Mouse (Mus musculus) lung, postnatal 0 days (tissue): ENCODE measurements around the gene Gm20388. TPM values are rescaled to one million over a fixed set of nuclear protein-coding genes. Genes with fewer than 3 reads are reported as not detected.

Experiments
- ATAC-seq: fragments of 200-750 bp; cut with Nextera tagmentation; 2 replicates; pipeline ENCODE4 v1.8.0; 2017; ENCODE audit warnings: moderate library complexity
- DNase-seq: peaks from one replicate; pipeline ENCODE4 v3.0.0-alpha.2; 2016; ENCODE audit warnings: low spot score
- H3K27ac ChIP-seq: fragments of 300-500 bp; sonication (generic); 2 replicates; pipeline ENCODE4 v1.5.1; 2014; ENCODE audit warnings: antibody characterized with exemption, mild to moderate bottlenecking, low read length, mixed read lengths
- H3K27me3 ChIP-seq: fragments of 300-500 bp; sonication (generic); replicated peaks from 2 replicates; pipeline ENCODE4 v1.6.1; 2014; ENCODE audit warnings: low read length, mixed read lengths; ENCODE audit not compliant: insufficient read depth
- H3K36me3 ChIP-seq: fragments of 300-500 bp; sonication (generic); 2 replicates; pipeline ENCODE4 v1.6.1; 2014; ENCODE audit warnings: low read length, mixed read lengths; ENCODE audit not compliant: insufficient read depth
- H3K4me1 ChIP-seq: fragments of 300-500 bp; sonication (generic); 2 replicates; pipeline ENCODE4 v1.6.1; 2014; ENCODE audit warnings: antibody characterized with exemption, low read depth, low read length, mixed read lengths; ENCODE audit not compliant: insufficient read depth
- H3K4me2 ChIP-seq: fragments of 300-500 bp; sonication (generic); replicated peaks from 2 replicates; pipeline ENCODE4 v1.6.1; 2014; ENCODE audit warnings: low read depth, mild to moderate bottlenecking, low read length, moderate library complexity, mixed read lengths
- H3K4me3 ChIP-seq: fragments of 300-500 bp; sonication (generic); 2 replicates; pipeline ENCODE4 v1.5.1; 2014; ENCODE audit warnings: low read depth, low read length
- H3K9ac ChIP-seq: fragments of 300-500 bp; sonication (generic); replicated peaks from 2 replicates; pipeline ENCODE4 v1.6.1; 2014; ENCODE audit warnings: low read depth, mild to moderate bottlenecking
- H3K9me3 ChIP-seq: fragments of 300-500 bp; sonication (generic); 2 replicates; pipeline ENCODE4 v1.6.1; 2016; ENCODE audit warnings: low read length, mixed read lengths
- CTCF ChIP-seq: IDR thresholded peaks from 2 replicates; pipeline ENCODE4 v1.5.1; 2016; ENCODE audit warnings: antibody characterized with exemption, mild to moderate bottlenecking
- EP300 ChIP-seq: IDR thresholded peaks from 2 replicates; pipeline ENCODE4 v1.6.1; 2016; ENCODE audit warnings: antibody characterized with exemption, mild to moderate bottlenecking, control low read depth
- WGBS: fragments of 180-500 bp; shearing (Covaris S2); extraction: QIAGEN DNeasy Blood & Tissue Kit; methylation state at CpG from one replicate; pipeline ENCODE4 v1.1.7; 2014; 5-methylcytosine and 5-hydroxymethylcytosine counted together
- polyA plus RNA-seq: library from polyadenylated mRNA; unstranded; fragments of >200 nt; fragmentation: Nextera tagmentation; extraction: Ambion mirVana; gene quantifications from 2 replicates; pipeline ENCODE4 v1.2.1, GENCODE M21; 2015

Gene Gm20388
- polyA plus RNA-seq, 1 experiment from 2014 or later, result not detected

DNA sequence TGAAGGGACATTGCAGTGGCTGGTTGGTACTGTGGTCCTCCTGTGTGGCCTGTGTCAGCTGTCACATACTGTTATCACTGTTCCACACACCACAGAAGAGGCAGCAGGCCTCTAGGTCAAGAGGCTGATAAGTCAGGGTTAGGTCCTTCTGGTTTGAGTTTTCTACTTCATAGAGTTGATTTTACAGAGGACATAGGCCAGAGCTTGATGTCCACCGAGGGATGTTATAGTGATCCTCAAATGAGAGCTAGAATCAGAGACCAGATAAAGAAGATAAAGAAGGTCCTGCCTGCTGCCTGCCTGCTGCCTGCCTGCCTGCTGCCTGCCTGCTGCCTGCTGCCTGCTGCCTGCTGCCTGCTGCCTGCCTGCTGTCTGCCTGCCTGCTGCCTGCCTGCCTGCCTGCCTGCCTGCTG is 7.5 kb downstream of the Gm20388 start:
- H3K4me3 ChIP-seq, result no peak overlapping the region
- H3K4me1 ChIP-seq, result peaks cover 16% of the 10 kb centered on the region; the same call in 1 of the 2 replicates
- WGBS, result 44% methylated on average over 1 of the region's 1 CpGs
- no peak overlapping the region for H3K4me2 ChIP-seq
- H3K9ac ChIP-seq, result no peak overlapping the region
- no peak overlapping the region for H3K27ac ChIP-seq
- DNase-seq, result no peak
- no peaks in the 10 kb centered on the region for H3K36me3 ChIP-seq
- no peaks in the 10 kb centered on the region for H3K9me3 ChIP-seq
- no peak for ATAC-seq
- no peaks in the 10 kb centered on the region for H3K27me3 ChIP-seq
- TF ChIP-seq EP300, result no peak
- no peak for TF ChIP-seq CTCF

DNA sequence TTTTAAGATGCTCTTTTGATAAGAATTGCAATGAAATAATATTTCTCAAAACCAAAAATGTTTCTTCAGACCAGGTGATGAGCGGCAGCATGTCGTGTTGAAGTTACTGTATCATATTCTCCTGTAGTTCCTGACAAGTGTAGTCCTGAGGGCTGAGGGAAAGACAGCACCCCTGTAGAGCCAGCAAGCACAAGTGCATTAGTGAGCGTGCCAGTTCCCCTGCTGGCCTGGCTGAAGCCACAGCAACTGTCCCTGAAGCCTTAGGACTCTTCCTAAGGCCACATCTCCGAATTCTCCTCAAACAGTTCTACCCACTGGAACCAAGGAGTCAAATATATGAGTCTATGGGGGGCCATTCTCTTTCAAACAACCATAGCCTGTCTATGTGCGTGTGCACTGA is 12.6 kb downstream of the Gm20388 start:
- DNase-seq (no peak), ATAC-seq (no peak)
- Histone ChIP-seq H3K9ac (no peak overlapping the region), H3K4me3 (no peak overlapping the region), H3K4me2 (no peak overlapping the region), H3K27ac (no peak overlapping the region), H3K27me3 (no peaks in the 10 kb centered on the region), H3K9me3 (no peaks in the 10 kb centered on the region), H3K4me1 (no peaks in the 10 kb centered on the region), H3K36me3 (no peaks in the 10 kb centered on the region)
- TF ChIP-seq CTCF, result no peak
- no peak for TF ChIP-seq EP300
- 92% methylated on average over 5 of the region's 5 CpGs for WGBS

- Histone ChIP-seq H3K36me3 (no peaks in the 10 kb centered on the region), H3K4me1 (no peaks in the 10 kb centered on the region), H3K4me3 (no peak overlapping the region), H3K27me3 (no peaks in the 10 kb centered on the region), H3K4me2 (no peak overlapping the region), H3K27ac (no peak overlapping the region), H3K9ac (no peak overlapping the region), H3K9me3 (no peaks in the 10 kb centered on the region)
- TF ChIP-seq EP300, result no peak
- TF ChIP-seq CTCF, result no peak
- ATAC-seq (no peak), DNase-seq (no peak)
- 91% methylated on average over 4 of the region's 4 CpGs for WGBS
These were observed 14.8 kb downstream of the Gm20388 start for GRCm38 (mm10) chr8:119925428-119925827.

GRCm38 (mm10) chr8:119926474-119926873 is 15.8 kb downstream of the Gm20388 start:
- H3K27ac ChIP-seq, result no peak overlapping the region
- no peak overlapping the region for H3K4me2 ChIP-seq
- no peak overlapping the region for H3K4me3 ChIP-seq
- DNase-seq (peak; percentile 60), ATAC-seq (no peak; the same call in 1 of the 2 replicates)
- no peaks in the 10 kb centered on the region for H3K27me3 ChIP-seq
- no peaks in the 10 kb centered on the region for H3K36me3 ChIP-seq
- no peaks in the 10 kb centered on the region for H3K4me1 ChIP-seq
- H3K9me3 ChIP-seq, result no peaks in the 10 kb centered on the region
- H3K9ac ChIP-seq, result no peak overlapping the region
- TF ChIP-seq CTCF, result peak; percentile 56
- TF ChIP-seq EP300, result no peak
- 65% methylated on average over 2 of the region's 2 CpGs for WGBS

DNA sequence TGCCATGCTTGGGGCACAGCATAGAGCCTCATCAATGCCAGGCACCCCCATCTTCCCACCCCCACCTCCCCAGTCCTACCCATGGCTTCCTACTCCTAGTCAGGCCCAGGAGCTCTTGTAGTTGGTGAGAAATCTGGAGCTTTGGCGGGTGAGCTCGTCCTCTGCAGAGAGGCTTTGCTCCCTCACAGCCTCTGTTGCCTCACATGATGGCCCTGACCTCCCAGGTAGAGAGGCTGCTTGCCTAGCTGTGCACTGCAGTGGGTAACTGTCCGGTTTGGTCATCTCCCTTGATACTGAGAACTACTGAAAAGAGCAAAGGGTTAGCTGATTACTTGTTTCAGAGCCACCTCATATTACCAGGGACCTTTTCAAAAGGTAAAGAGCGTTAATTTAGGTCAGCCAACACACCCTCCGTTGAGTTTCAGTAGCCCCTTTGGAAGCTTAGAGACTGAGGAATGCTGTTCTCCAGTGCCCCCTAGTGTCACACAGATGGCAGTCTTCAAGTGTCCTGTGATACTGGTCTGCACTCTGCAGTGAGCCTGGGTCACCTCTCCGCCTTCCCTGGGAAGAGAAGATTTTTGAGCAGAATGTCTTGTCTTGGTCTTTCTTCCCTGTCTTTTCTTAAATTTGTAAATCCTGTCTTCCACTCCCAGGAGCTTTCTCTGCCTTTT is 16.9 kb downstream of the Gm20388 start:
- Histone ChIP-seq H3K4me1 (no peaks in the 10 kb centered on the region), H3K27me3 (no peaks in the 10 kb centered on the region), H3K9ac (no peak overlapping the region), H3K27ac (no peak overlapping the region), H3K4me2 (no peak overlapping the region), H3K9me3 (no peaks in the 10 kb centered on the region), H3K36me3 (no peaks in the 10 kb centered on the region), H3K4me3 (no peak overlapping the region)
- TF ChIP-seq CTCF, result peak; percentile 89
- TF ChIP-seq EP300, result no peak
- 37% methylated on average over 6 of the region's 6 CpGs for WGBS
- ATAC-seq, result peak; percentile 86
- peak; percentile 82 for DNase-seq

GRCm38 (mm10) chr8:119931317-119931716 is 20.7 kb downstream of the Gm20388 start:
- Histone ChIP-seq H3K4me1 (no peaks in the 10 kb centered on the region), H3K36me3 (no peaks in the 10 kb centered on the region), H3K4me2 (no peak overlapping the region), H3K27ac (no peak overlapping the region), H3K9ac (no peak overlapping the region), H3K27me3 (no peaks in the 10 kb centered on the region), H3K4me3 (no peak overlapping the region), H3K9me3 (no peaks in the 10 kb centered on the region)
- no peak for TF ChIP-seq EP300
- TF ChIP-seq CTCF, result no peak
- WGBS, result 67% methylated on average over 4 of the region's 4 CpGs
- ATAC-seq (no peak), DNase-seq (no peak)

- Histone ChIP-seq H3K4me1 (no peaks in the 10 kb centered on the region), H3K4me3 (no peak overlapping the region), H3K27me3 (no peaks in the 10 kb centered on the region), H3K36me3 (0 out of 2 replicates have a peak, but pooled peaks cover 4% of the 10 kb centered on the region), H3K4me2 (no peak overlapping the region), H3K9me3 (no peaks in the 10 kb centered on the region), H3K9ac (no peak overlapping the region), H3K27ac (no peak overlapping the region)
- no peak for DNase-seq
- TF ChIP-seq EP300 (no peak), CTCF (no peak)
- 100% methylated on average over 4 of the region's 4 CpGs for WGBS
- no peak for ATAC-seq
These were observed 23.0 kb downstream of the Gm20388 start for GRCm38 (mm10) chr8:119933681-119934080.
